Mouse (Mus musculus) mouse trophoblast stem cell (cell line): ENCODE results near the gene C1qtnf9.

ENCODE experiments used
- in situ Hi-C, 2 experiments: fragments of 300-500 bp; cut with MseI, MboI; formaldehyde crosslinking; loops; 2 replicates in 1 of 2; 3 replicates in 1 of 2; pipeline ENCODE4 v1.15.1; 2025

Gene C1qtnf9

DNA sequence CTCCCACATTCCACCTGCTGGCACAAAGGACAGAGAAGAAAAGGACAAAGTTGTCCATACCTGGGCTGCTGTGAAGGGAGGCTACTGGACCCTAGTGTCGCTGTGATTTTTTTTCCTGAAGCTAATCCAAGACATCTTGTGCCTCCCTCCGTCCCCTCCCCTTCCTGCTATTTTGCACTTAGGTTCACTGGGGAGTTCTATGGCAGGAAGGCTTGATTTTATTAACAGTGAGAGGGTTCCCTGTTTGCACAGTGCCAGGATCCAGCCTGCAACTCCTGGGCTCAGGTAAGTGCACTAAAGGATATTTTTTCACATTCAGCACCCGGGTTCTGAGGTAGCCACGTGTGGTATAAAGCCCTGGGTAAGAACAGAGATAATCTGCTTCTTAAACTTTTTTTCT lies at the start of gene C1qtnf9:
TSS of gene C1qtnf9 (plus strand) at position 251 of the 400 bp plus-strand sequence.
- in situ Hi-C loops: loop anchor here (10.0 kb wide), 1 partner anchor 253 kb away; no protein-coding TSS in a partner anchor

DNA sequence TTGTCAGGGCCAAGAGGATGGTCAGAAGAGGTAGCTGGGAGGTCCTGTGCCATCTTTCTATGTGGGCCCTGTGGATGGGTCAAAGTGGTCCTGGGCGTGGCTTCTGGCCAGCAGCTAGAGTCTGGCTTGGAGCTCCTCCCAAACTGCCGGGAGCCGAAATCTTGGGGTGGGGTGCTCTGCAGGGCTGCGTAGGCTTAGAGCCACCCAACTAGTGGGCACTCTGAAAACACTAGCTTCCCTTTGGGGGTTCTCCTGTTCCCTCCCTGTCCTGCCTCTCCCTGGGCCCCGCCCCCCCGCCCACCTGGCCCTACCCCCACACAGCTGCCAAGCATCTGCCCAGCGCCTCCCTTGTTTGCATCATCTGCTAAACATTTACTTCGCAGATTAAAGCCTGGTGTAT lies 46.6 kb upstream of the C1qtnf9 start:
- in situ Hi-C loops: no loop called here

- in situ Hi-C loops: no loop called here
These were observed 46.0 kb upstream of the C1qtnf9 start for GRCm38 (mm10) chr14:60721938-60722337.

DNA sequence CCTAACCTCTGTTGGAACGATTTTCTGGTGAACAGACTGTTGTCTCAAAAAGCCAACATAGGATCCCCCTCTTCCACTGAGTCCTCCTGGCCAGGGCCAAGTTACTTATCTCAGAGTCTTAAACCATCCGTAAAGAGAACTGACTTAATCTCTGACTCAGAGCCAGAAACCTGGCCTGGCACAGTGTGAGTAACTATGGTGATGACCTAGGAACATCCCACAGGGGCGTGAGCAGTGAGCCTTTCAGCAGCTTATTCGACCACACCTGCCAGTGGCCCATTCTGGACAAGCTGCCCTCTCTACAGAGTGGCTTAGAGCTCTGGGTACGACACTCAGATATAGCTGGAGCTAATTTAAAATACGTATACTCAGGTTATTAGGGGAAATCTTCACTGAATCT lies 41.8 kb upstream of the C1qtnf9 start:
- in situ Hi-C loops: no loop called here

DNA sequence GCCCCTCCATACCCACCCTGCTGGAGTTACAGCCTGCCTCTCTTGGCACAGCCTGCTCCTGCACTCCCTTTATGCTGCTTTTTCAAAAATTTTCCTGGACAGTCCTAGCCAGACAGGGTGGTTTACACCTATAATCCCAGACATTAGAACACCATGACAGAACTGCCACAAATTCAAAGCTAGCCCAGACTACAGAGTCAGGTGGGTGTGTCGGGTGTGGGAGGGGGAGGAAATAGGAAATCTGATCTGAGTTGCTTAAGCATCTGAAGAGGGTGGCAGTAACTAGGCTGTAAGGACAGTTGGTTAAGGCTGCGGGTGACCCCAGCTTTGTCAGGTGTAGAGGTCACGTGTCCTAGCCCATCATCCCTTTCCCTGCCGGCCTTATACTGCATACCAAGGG lies 40.8 kb upstream of the C1qtnf9 start:
- in situ Hi-C loops: no loop called here

DNA sequence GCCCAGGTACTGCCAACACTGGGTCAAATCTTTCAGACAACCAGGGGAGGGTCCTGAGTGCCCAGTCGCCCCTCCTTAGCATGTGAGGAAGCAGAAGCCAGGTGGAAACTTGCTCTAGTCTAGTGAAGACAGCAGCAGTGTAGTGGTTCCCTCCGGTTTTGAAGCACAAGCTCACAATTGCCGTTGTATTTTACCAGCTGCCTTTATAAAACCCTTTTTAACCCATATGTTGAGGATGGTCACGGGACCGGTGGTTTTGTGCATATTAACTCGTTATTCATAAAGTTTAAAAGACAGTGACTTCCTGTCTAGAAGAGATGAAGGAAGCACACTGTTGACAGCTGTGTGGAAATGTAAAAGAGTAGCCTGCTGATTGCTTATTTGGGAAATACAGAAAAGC lies 35.9 kb upstream of the C1qtnf9 start:
- in situ Hi-C loops: no loop called here

GRCm38 (mm10) chr14:60732787-60733186 lies 35.1 kb upstream of the C1qtnf9 start:
- in situ Hi-C loops: no loop called here

GRCm38 (mm10) chr14:60733706-60734105 lies 34.2 kb upstream of the C1qtnf9 start:
- in situ Hi-C loops: no loop called here

DNA sequence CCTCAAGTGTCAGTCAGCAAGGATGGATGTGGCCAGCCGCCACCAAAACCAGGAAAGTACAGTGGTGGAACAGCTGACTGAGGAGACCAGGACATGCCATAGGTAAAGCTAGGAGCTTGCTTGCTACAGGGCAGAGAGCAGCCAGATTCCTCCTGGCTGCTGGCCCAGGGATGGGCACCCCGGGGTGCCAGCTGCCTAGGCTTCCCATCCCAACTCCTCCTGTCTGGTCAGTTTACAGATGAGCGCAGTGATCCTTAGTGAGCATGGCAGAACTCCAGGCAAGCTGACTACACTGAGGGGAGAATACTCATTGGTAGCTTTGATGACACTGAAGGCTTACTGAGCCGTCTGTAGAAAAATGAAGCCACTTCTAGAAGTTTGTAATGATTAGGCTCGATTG lies 32.7 kb upstream of the C1qtnf9 start:
- in situ Hi-C loops: no loop called here

DNA sequence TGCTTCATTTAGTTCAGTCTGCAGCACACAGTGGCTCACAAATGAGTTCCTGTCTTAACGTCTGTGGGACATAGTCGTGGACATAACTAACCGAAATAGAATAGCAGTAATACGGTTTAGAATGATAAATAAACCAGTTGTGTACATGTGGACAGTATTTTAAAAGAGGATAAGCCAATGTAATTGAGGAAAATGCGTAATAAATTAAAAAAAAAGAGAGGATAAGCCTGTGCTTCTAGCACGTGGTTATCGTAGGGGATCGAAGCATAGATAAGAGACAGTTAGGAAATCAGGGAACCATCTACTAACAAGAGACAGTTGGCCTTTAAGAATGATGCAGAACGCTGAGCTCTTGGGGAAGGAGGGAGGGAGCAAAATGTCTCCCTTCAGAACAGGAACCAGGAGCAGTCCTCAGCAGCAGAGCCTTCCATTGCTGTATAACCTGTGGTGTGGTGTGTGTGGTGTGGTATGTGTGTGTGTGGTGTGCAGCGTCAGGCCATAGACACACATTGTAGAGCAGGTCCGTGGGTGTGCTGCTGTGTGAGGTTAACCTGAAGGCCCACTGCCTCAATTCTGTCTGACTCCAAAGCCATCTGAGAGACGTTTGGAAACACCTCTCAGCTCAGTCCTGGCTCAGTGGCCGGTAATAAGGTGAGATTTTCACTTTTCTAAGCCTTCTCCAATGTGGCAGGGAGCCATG lies 31.9 kb upstream of the C1qtnf9 start:
- in situ Hi-C loops: no loop called here

DNA sequence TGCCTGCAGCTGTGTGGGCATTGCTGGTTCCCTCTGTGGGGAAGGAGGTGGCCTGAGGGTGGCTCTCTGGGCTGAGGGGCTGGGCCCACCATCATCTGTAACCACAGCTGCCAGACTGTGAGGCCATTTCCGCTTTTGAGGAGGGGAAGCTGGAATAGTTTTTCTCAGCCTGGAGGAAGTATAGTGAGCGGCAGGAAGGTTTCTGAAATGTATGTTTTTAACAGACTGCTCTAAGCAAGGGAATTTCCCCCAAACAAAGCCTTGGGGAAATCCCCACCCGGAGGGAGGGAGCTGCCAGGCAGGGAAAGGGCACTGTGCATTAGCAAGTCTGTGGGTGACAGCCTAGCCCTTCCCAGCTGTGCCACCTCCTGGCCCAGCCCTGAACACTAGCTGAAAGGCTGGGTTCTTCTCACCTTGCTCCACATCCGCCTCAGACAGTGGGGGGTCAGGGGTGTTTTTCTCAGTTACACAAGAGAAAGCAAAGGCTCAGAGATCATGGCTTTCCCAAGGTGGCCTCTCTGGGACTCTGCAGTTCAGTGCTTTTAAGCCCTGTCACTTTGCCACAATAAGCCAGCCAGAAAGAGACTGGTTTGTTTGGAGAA lies 31.2 kb upstream of the C1qtnf9 start:
- in situ Hi-C loops: no loop called here

GRCm38 (mm10) chr14:60737202-60737611 lies 30.7 kb upstream of the C1qtnf9 start:
- in situ Hi-C loops: no loop called here

DNA sequence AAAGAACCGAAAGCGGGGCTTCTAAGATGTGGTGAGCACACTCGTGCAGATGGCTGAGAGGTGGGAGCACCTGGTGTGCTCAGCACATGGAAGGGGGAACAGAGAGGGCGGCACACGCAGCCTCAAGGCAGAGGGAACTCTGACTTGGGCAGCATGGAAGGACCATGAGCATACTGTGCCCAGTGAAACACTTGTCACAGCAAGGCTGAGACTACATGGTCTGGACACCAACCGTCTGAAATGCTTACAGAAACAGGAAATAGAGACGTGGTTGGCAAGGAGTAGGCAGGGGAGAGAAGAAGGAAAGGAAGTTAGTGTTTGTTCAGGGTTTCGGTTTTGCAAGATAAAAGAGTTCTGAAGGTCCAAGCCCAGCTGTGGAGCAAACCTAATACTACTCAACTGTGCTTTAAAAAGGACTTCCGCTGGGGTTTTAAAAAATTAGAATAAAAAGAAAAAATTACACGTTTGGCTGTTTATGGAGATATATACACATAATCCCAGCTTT lies 29.4 kb upstream of the C1qtnf9 start:
- in situ Hi-C loops: no loop called here

DNA sequence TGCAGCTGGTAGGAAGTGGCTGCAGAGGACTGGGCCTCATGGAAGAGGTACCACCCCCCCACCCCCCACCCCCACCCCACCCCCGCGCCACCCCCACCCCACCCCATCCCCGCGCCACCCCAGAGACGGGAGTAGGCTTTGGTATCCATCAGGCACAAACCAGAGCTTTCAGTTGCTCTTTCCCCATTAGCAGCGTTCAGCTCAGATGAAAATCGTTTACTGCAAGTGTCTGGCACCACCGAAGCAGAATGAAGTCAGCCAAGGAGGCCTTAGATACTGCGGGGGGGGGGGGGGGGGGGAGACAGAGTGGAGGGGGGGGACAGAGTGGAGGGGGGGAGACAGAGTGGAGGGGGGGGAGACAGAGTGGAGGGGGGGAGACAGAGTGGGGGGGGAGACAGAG lies 28.8 kb upstream of the C1qtnf9 start:
- in situ Hi-C loops: no loop called here

GRCm38 (mm10) chr14:60739616-60740015 lies 28.3 kb upstream of the C1qtnf9 start:
- in situ Hi-C loops: no loop called here

GRCm38 (mm10) chr14:60740507-60740906 lies 27.4 kb upstream of the C1qtnf9 start:
- in situ Hi-C loops: no loop called here

GRCm38 (mm10) chr14:60741033-60741432 lies 26.9 kb upstream of the C1qtnf9 start:
- in situ Hi-C loops: no loop called here

DNA sequence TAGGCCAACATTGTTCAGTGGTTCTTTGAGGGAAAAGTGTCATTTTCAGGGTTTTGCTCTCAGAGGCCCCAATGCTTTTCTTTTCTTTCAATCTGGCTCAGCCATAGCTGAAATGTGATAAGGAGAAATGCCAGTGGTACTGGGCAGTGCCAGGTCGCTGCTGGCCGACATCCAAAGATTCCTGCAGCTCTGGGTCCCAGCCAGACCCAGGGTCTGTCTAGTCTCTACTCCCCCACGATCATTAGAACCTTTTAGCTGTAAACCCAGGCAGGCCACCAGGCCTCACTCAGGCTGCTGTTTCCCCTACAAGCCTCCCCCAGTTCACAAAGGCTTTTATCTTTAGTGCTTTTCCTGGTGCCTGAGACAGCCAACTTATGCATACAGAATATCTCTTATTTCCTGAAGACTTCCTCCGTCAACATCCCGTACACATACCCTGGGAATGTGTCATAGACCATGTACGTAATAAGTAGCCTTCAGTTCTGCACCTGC lies 26.4 kb upstream of the C1qtnf9 start:
- in situ Hi-C loops: no loop called here

GRCm38 (mm10) chr14:60743681-60744080 lies 24.3 kb upstream of the C1qtnf9 start:
- in situ Hi-C loops: no loop called here

DNA sequence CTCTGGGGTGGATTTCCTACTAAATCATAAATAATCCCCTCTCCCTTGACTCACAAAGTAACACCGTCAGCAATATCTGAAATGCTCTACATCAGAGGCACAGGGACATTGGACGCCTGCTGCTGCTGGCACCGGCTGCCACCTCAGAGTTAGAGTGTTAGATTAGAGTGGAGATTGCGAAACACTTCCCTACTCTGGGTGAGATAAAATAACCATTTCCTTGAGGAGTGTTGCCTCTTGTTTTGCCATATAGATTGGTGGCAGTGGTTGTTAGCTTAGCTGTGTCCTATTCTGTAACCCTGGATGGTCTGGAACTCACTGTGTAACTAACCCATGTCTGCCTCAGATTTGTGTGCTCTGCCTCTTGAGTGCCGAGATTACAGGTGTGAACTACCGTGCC lies 22.7 kb upstream of the C1qtnf9 start:
- in situ Hi-C loops: no loop called here

- in situ Hi-C loops: no loop called here
These were observed 21.8 kb upstream of the C1qtnf9 start for GRCm38 (mm10) chr14:60746141-60746540.

GRCm38 (mm10) chr14:60747154-60747870 lies 20.6 kb upstream of the C1qtnf9 start:
- in situ Hi-C loops: no loop called here
